Comparison of ENCODE assay signal across 8 mouse cellular contexts in genomic region chr5:135009590-135010319, GRCm38 (mm10). TPM values are rescaled to one million over a fixed set of nuclear protein-coding genes. Genes with fewer than 3 reads are reported as not detected.
DNase-seq lines count a peak whose midpoint lies in the region; ATAC-seq and TF ChIP-seq lines count a peak whose summit lies in the region.

No protein-coding gene starts in this region.

- peak; percentile 77 to 87 for DNase-seq in CD8-positive naive resting alpha-beta T cell, adult 2 months (ENCODE audit: low read depth in 2 of 2, low spot score in 2 of 2)
- peak; percentile 76 for DNase-seq in c-Kit-positive CD71-negative TER-119-negative erythroid progenitor cells, embryonic 14.5 days (ENCODE audit: low read depth)
- DNase-seq in forebrain, embryonic 10.5 days (ENCODE audit: extremely low spot score, low spot score): peak; percentile 89
- DNase-seq in kidney, postnatal 25 days: peak; percentile 91 to 95
- DNase-seq in stomach, postnatal 0 days (ENCODE audit: low spot score): peak; percentile 92

- TF ChIP-seq EP300 in stomach, postnatal 0 days (optimal IDR thresholded peaks at IDR 0.05): no peak

- peak; percentile 76 for ATAC-seq in heart, embryonic 15.5 days (replicated peaks; ENCODE audit: insufficient number of reproducible peaks, insufficient read depth, low FRiP score, low read depth)
- ATAC-seq in liver, embryonic 16.5 days (ENCODE audit: low read depth): peak; percentile 62
- peak; percentile 81 for ATAC-seq in neural tube, embryonic 12.5 days (ENCODE audit: low FRiP score, low read depth)
- peak; percentile 65 for ATAC-seq in stomach, postnatal 0 days (ENCODE audit: low FRiP score, low TSS enrichment)

- no peaks in the 10 kb centered on the region for H3K9me3 ChIP-seq in forebrain, embryonic 10.5 days
- no peaks in the 10 kb centered on the region for H3K9me3 ChIP-seq in heart, embryonic 15.5 days (replicated peaks)
- H3K9me3 ChIP-seq in liver, embryonic 16.5 days (replicated peaks; ENCODE audit: control insufficient read depth, low read length): no peaks in the 10 kb centered on the region
- H3K9me3 ChIP-seq in neural tube, embryonic 12.5 days: no peaks in the 10 kb centered on the region
- H3K9me3 ChIP-seq in stomach, postnatal 0 days (ENCODE audit: control insufficient read depth, low read length): no peaks in the 10 kb centered on the region

- peak overlapping the region; percentile 73 for H3K4me3 ChIP-seq in forebrain, embryonic 10.5 days
- H3K4me3 ChIP-seq in heart, embryonic 15.5 days: peak overlapping the region; percentile 71
- H3K4me3 ChIP-seq in liver, embryonic 16.5 days (ENCODE audit: low read depth, low read length): peak overlapping the region; percentile 64
- H3K4me3 ChIP-seq in neural tube, embryonic 12.5 days: peak overlapping the region; percentile 56
- peak overlapping the region; percentile 62 for H3K4me3 ChIP-seq in stomach, postnatal 0 days (ENCODE audit: low read depth, low read length)

- peak overlapping the region; percentile 92 for H3K27ac ChIP-seq in forebrain, embryonic 10.5 days
- H3K27ac ChIP-seq in heart, embryonic 15.5 days: peak overlapping the region; percentile 100
- peak overlapping the region; percentile 91 for H3K27ac ChIP-seq in liver, embryonic 16.5 days (ENCODE audit: low read length)
- H3K27ac ChIP-seq in neural tube, embryonic 12.5 days: peak overlapping the region; percentile 92
- H3K27ac ChIP-seq in stomach, postnatal 0 days (replicated peaks): peak overlapping the region; percentile 98

- peaks cover 46% of the 10 kb centered on the region for H3K4me1 ChIP-seq in forebrain, embryonic 10.5 days
- peaks cover 33% of the 10 kb centered on the region for H3K4me1 ChIP-seq in heart, embryonic 15.5 days (replicated peaks)
- peaks cover 33% of the 10 kb centered on the region for H3K4me1 ChIP-seq in liver, embryonic 16.5 days (ENCODE audit: control insufficient read depth, low read depth, low read length)
- peaks cover 21% of the 10 kb centered on the region for H3K4me1 ChIP-seq in neural tube, embryonic 12.5 days
- H3K4me1 ChIP-seq in stomach, postnatal 0 days (replicated peaks; ENCODE audit: control insufficient read depth, insufficient read depth): peaks cover 3% of the 10 kb centered on the region; the same call in 1 of the 2 replicates

- H3K36me3 ChIP-seq in forebrain, embryonic 10.5 days (replicated peaks): no peaks in the 10 kb centered on the region
- H3K36me3 ChIP-seq in heart, embryonic 15.5 days: no peaks in the 10 kb centered on the region; the same call in 1 of the 2 replicates
- no peaks in the 10 kb centered on the region for H3K36me3 ChIP-seq in liver, embryonic 16.5 days (ENCODE audit: control insufficient read depth, insufficient read depth)
- H3K36me3 ChIP-seq in neural tube, embryonic 12.5 days: no peaks in the 10 kb centered on the region
- H3K36me3 ChIP-seq in stomach, postnatal 0 days (ENCODE audit: control insufficient read depth, insufficient read depth, low read length): no peaks in the 10 kb centered on the region

- TF ChIP-seq CTCF in stomach, postnatal 0 days (IDR thresholded peaks at IDR 0.05; ENCODE audit: low read depth): no peak

- peaks cover 18% of the 10 kb centered on the region for H3K27me3 ChIP-seq in forebrain, embryonic 10.5 days (ENCODE audit: poor library complexity, severe bottlenecking)
- H3K27me3 ChIP-seq in heart, embryonic 15.5 days: peaks cover 5% of the 10 kb centered on the region; the same call in 1 of the 2 replicates
- no peaks in the 10 kb centered on the region for H3K27me3 ChIP-seq in liver, embryonic 16.5 days (ENCODE audit: control insufficient read depth, insufficient read depth, low read depth, low read length)
- H3K27me3 ChIP-seq in neural tube, embryonic 12.5 days (replicated peaks): no peaks in the 10 kb centered on the region
- no peaks in the 10 kb centered on the region for H3K27me3 ChIP-seq in stomach, postnatal 0 days (ENCODE audit: control insufficient read depth, insufficient read depth, low read length)

- H3K4me2 ChIP-seq in heart, embryonic 15.5 days: peak overlapping the region; percentile 84
- peak overlapping the region; percentile 99 for H3K4me2 ChIP-seq in liver, embryonic 16.5 days (ENCODE audit: low read depth, low read length)
- H3K4me2 ChIP-seq in neural tube, embryonic 12.5 days (replicated peaks): peak overlapping the region; percentile 83
- peak overlapping the region; percentile 58 for H3K4me2 ChIP-seq in stomach, postnatal 0 days (replicated peaks; ENCODE audit: low read depth)

- H3K9ac ChIP-seq in heart, embryonic 15.5 days: peak overlapping the region; percentile 72
- peak overlapping the region; percentile 71 for H3K9ac ChIP-seq in liver, embryonic 16.5 days (ENCODE audit: low read depth, low read length)
- peak overlapping the region; percentile 58 for H3K9ac ChIP-seq in neural tube, embryonic 12.5 days
- H3K9ac ChIP-seq in stomach, postnatal 0 days (ENCODE audit: low read length): peak overlapping the region; percentile 75

- WGBS in forebrain, embryonic 10.5 days: under 1% methylated on average over 37 of the region's 37 CpGs
- under 1% methylated on average over 36 of the region's 37 CpGs for WGBS in heart, embryonic 15.5 days
- WGBS in liver, embryonic 16.5 days (ENCODE audit: insufficient replicate concordance): 0% methylated on average over 35 of the region's 37 CpGs
- under 1% methylated on average over 37 of the region's 37 CpGs for WGBS in neural tube, embryonic 12.5 days
- under 1% methylated on average over 32 of the region's 37 CpGs for WGBS in stomach, postnatal 0 days

RNA-seq across cellular contexts. Expression of gene Abhd11, which starts 0.8 kb away (rescaled TPM):
- polyA plus RNA-seq in forebrain, embryonic 10.5 days (2016; fragmentation: Nextera tagmentation; extraction: Ambion mirVana): 40.1 and 40.8 TPM in 2 replicates
- 70.0 and 74.5 TPM in 2 replicates for polyA plus RNA-seq in heart, embryonic 15.5 days (2015; fragmentation: Nextera tagmentation; extraction: Ambion mirVana)
- polyA plus RNA-seq in liver, embryonic 16.5 days (2015; fragmentation: Nextera tagmentation; extraction: Ambion mirVana): 26.2 and 26.6 TPM in 2 replicates
- polyA plus RNA-seq in neural tube, embryonic 12.5 days (2016; fragmentation: Nextera tagmentation; extraction: Ambion mirVana): 51.6 and 56.3 TPM in 2 replicates
- polyA plus RNA-seq in stomach, postnatal 0 days (2015; fragmentation: Nextera tagmentation; extraction: Ambion mirVana): 56.5 and 64.0 TPM in 2 replicates

RNA-seq across cellular contexts. Expression of gene Stx1a, which starts 13.5 kb away (rescaled TPM):
- polyA plus RNA-seq in forebrain, embryonic 10.5 days (2016; fragmentation: Nextera tagmentation; extraction: Ambion mirVana): 8.7 and 10.0 TPM in 2 replicates
- 6.2 and 10.2 TPM in 2 replicates for polyA plus RNA-seq in heart, embryonic 15.5 days (2015; fragmentation: Nextera tagmentation; extraction: Ambion mirVana)
- 0.71 and 1.1 TPM in 2 replicates for polyA plus RNA-seq in liver, embryonic 16.5 days (2015; fragmentation: Nextera tagmentation; extraction: Ambion mirVana)
- 41.6 and 54.5 TPM in 2 replicates for polyA plus RNA-seq in neural tube, embryonic 12.5 days (2016; fragmentation: Nextera tagmentation; extraction: Ambion mirVana)
- 5.3 TPM in 2 replicates for polyA plus RNA-seq in stomach, postnatal 0 days (2015; fragmentation: Nextera tagmentation; extraction: Ambion mirVana)

RNA-seq across cellular contexts. Expression of gene Cldn3, which starts 23.7 kb away (rescaled TPM):
- polyA plus RNA-seq in forebrain, embryonic 10.5 days (2016; fragmentation: Nextera tagmentation; extraction: Ambion mirVana): 10.8 and 14.9 TPM in 2 replicates
- polyA plus RNA-seq in heart, embryonic 15.5 days (2015; fragmentation: Nextera tagmentation; extraction: Ambion mirVana): 7.7 and 18.1 TPM in 2 replicates
- polyA plus RNA-seq in liver, embryonic 16.5 days (2015; fragmentation: Nextera tagmentation; extraction: Ambion mirVana): 2.6 and 4.7 TPM in 2 replicates
- 1.7 and 1.9 TPM in 2 replicates for polyA plus RNA-seq in neural tube, embryonic 12.5 days (2016; fragmentation: Nextera tagmentation; extraction: Ambion mirVana)
- 15.4 and 16.2 TPM in 2 replicates for polyA plus RNA-seq in stomach, postnatal 0 days (2015; fragmentation: Nextera tagmentation; extraction: Ambion mirVana)

RNA-seq across cellular contexts. Expression of gene Dnajc30, which starts 54.2 kb away (rescaled TPM):
- polyA plus RNA-seq in forebrain, embryonic 10.5 days (2016; fragmentation: Nextera tagmentation; extraction: Ambion mirVana): 25.0 and 26.1 TPM in 2 replicates
- polyA plus RNA-seq in heart, embryonic 15.5 days (2015; fragmentation: Nextera tagmentation; extraction: Ambion mirVana): 27.2 and 32.1 TPM in 2 replicates
- polyA plus RNA-seq in liver, embryonic 16.5 days (2015; fragmentation: Nextera tagmentation; extraction: Ambion mirVana): 14.0 and 15.2 TPM in 2 replicates
- 30.3 and 32.2 TPM in 2 replicates for polyA plus RNA-seq in neural tube, embryonic 12.5 days (2016; fragmentation: Nextera tagmentation; extraction: Ambion mirVana)
- polyA plus RNA-seq in stomach, postnatal 0 days (2015; fragmentation: Nextera tagmentation; extraction: Ambion mirVana): 24.3 and 26.1 TPM in 2 replicates

RNA-seq across cellular contexts. Expression of gene Bud23, which starts 55.0 kb away (rescaled TPM):
- polyA plus RNA-seq in forebrain, embryonic 10.5 days (2016; fragmentation: Nextera tagmentation; extraction: Ambion mirVana): 172 and 176 TPM in 2 replicates
- polyA plus RNA-seq in heart, embryonic 15.5 days (2015; fragmentation: Nextera tagmentation; extraction: Ambion mirVana): 49.4 and 68.2 TPM in 2 replicates
- 43.0 and 46.5 TPM in 2 replicates for polyA plus RNA-seq in liver, embryonic 16.5 days (2015; fragmentation: Nextera tagmentation; extraction: Ambion mirVana)
- polyA plus RNA-seq in neural tube, embryonic 12.5 days (2016; fragmentation: Nextera tagmentation; extraction: Ambion mirVana): 106 and 112 TPM in 2 replicates
- polyA plus RNA-seq in stomach, postnatal 0 days (2015; fragmentation: Nextera tagmentation; extraction: Ambion mirVana): 46.8 and 51.9 TPM in 2 replicates

Comparison
In these comparisons a context has a peak if more than half of its experiments do, and no peak if none do; other contexts are left out.
1. Peak in every context shown above with its lines: DNase-seq, ATAC-seq, H3K4me3 ChIP-seq and H3K27ac ChIP-seq.